Comparison of ENCODE assay signal across 19 mouse cellular contexts in the genomic region with DNA sequence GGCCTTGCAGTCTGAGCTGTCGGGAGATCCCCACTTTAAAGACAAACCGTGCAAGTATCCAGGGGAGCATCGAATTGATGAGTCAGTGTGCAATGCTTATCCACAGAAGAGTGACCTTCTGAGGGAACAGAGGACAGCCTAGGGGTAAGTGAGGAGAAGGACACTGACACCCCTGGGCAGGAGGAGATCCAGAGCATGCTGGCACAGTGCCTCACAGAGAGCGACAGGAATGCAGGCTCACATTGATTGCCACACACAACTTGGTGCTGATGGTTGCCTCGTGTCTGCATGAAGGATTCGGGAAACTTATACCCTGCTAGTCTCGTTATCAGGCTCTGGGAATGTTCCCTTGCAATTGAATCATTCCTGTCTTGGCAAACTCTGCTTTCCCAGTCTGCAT. TPM values are rescaled to one million over a fixed set of nuclear protein-coding genes. Genes with fewer than 3 reads are reported as not detected.
DNase-seq lines count a peak whose midpoint lies in the region; ATAC-seq lines count a peak whose summit lies in the region.
"Had no signal": no experiment of that assay in that cellular context is flagged by ENCODE, and none has a peak within 500 bp of the region (broad histone marks: within the 10 kb centered on the region; RNA-seq: fewer than 3 reads in every experiment).

No protein-coding gene starts in this region.

- peak; percentile 77 for ATAC-seq in heart, embryonic 15.5 days (replicated peaks; ENCODE audit: insufficient number of reproducible peaks, insufficient read depth, low FRiP score, low read depth)
- no peak for ATAC-seq in frontal cortex, adult (ENCODE audit: low TSS enrichment)

- H3K27me3 ChIP-seq in heart, embryonic 15.5 days = no peaks in the 10 kb centered on the region
- H3K27me3 ChIP-seq: embryonic facial prominence, embryonic 13.5 days; hindbrain, embryonic 15.5 days; midbrain, embryonic 12.5 days had no signal

- no peaks in the 10 kb centered on the region for H3K9me3 ChIP-seq in heart, embryonic 15.5 days (replicated peaks)
- H3K9me3 ChIP-seq: embryonic facial prominence, embryonic 13.5 days; forebrain, embryonic 10.5 days; hindbrain, embryonic 15.5 days; limb, embryonic 13.5 days; midbrain, embryonic 12.5 days had no signal

- 27% methylated on average over 7 of the region's 7 CpGs for whole genome bisulfite sequencing in heart, embryonic 15.5 days

- H3K36me3 ChIP-seq in heart, embryonic 15.5 days = no peaks in the 10 kb centered on the region
- H3K36me3 ChIP-seq: embryonic facial prominence, embryonic 13.5 days; forebrain, embryonic 10.5 days; hindbrain, embryonic 15.5 days; limb, embryonic 13.5 days; midbrain, embryonic 12.5 days had no signal

- peak overlapping the region; percentile 24 for H3K4me2 ChIP-seq in heart, embryonic 15.5 days
- H3K4me2 ChIP-seq: embryonic facial prominence, embryonic 13.5 days; hindbrain, embryonic 15.5 days; limb, embryonic 13.5 days; midbrain, embryonic 12.5 days had no signal

- H3K27ac ChIP-seq in heart, embryonic 15.5 days = peak overlapping the region; percentile 73
- H3K27ac ChIP-seq: embryonic facial prominence, embryonic 13.5 days; forebrain, embryonic 10.5 days; hindbrain, embryonic 15.5 days; limb, embryonic 13.5 days; midbrain, embryonic 12.5 days had no signal

- peak; percentile 37 for DNase-seq in gastrocnemius, postnatal 10 days
- no peak for DNase-seq in gastrocnemius, postnatal 25 days
- DNase-seq in adrenal gland, postnatal 10 days = peak; percentile 75
- DNase-seq in lung, postnatal 14 days = peak; percentile 56
- DNase-seq in embryo, embryonic 11 days = no peak
- no peak for DNase-seq in right cerebral cortex, postnatal 25 days
- DNase-seq: cerebellum, postnatal 36 days; kidney, adult 11 months; right cerebral cortex, postnatal 4 days; thymus, postnatal 25 days had no signal

- peaks cover 33% of the 10 kb centered on the region for H3K4me1 ChIP-seq in heart, embryonic 15.5 days (replicated peaks)
- H3K4me1 ChIP-seq: midbrain, embryonic 12.5 days had no signal

- no peak overlapping the region for H3K4me3 ChIP-seq in heart, embryonic 15.5 days
- H3K4me3 ChIP-seq: embryonic facial prominence, embryonic 13.5 days; forebrain, embryonic 10.5 days; hindbrain, embryonic 15.5 days; limb, embryonic 13.5 days; midbrain, embryonic 12.5 days had no signal

- no peak overlapping the region for H3K9ac ChIP-seq in heart, embryonic 15.5 days
- H3K9ac ChIP-seq: embryonic facial prominence, embryonic 13.5 days; hindbrain, embryonic 15.5 days; limb, embryonic 13.5 days; midbrain, embryonic 12.5 days had no signal

RNA-seq across cellular contexts. Expression of a gene that starts 16.5 kb away (rescaled TPM):
- not detected for total RNA-seq in gastrocnemius, postnatal 10 days (2021)
- total RNA-seq in gastrocnemius, postnatal 25 days (2021) = not detected
- not detected for total RNA-seq in adrenal gland, postnatal 10 days (2021)
- polyA plus RNA-seq in heart, embryonic 15.5 days (2015; fragmentation: Nextera tagmentation; extraction: Ambion mirVana) = 0.11 and 0.13 TPM in 2 replicates
- total RNA-seq: layer of hippocampus, adult 18-20 months; left cerebral cortex, adult 8-10 months had no signal
- polyA plus RNA-seq: embryonic facial prominence, embryonic 13.5 days; forebrain, embryonic 10.5 days; limb, embryonic 13.5 days; midbrain, embryonic 12.5 days had no signal

RNA-seq across cellular contexts. Expression of a gene that starts 31.5 kb away (rescaled TPM):
- under 1 TPM in 1 of 2 experiments, not detected in 1; 0.73 TPM for total RNA-seq in gastrocnemius, postnatal 10 days (2021)
- not detected for total RNA-seq in gastrocnemius, postnatal 25 days (2021)
- total RNA-seq in adrenal gland, postnatal 10 days (2021) = 1 to 10 TPM; 1.7 to 2.2 TPM
- polyA plus RNA-seq in heart, embryonic 15.5 days (2015; fragmentation: Nextera tagmentation; extraction: Ambion mirVana) = 0.73 and 1.1 TPM in 2 replicates

RNA-seq across cellular contexts. Expression of a gene that starts 39.3 kb away (rescaled TPM):
- total RNA-seq in gastrocnemius, postnatal 10 days (2021) = 10 to 100 TPM; 20.0 to 23.4 TPM
- 1 to 10 TPM; 2.5 to 3.0 TPM for total RNA-seq in gastrocnemius, postnatal 25 days (2021)
- 10 to 100 TPM; 23.5 to 24.7 TPM for total RNA-seq in adrenal gland, postnatal 10 days (2021)
- 20.3 and 25.4 TPM in 2 replicates for polyA plus RNA-seq in heart, embryonic 15.5 days (2015; fragmentation: Nextera tagmentation; extraction: Ambion mirVana)

Comparison
In these comparisons a context has a peak if more than half of its experiments do, and no peak if none do; other contexts are left out.
1. DNase-seq: peak in gastrocnemius, postnatal 10 days (single experiment), adrenal gland, postnatal 10 days (single experiment) and lung, postnatal 14 days (single experiment); none in gastrocnemius, postnatal 25 days (single experiment), embryo, embryonic 11 days (single experiment) and right cerebral cortex, postnatal 25 days (single experiment).
2. RNA of a gene that starts 39.3 kb away (total RNA-seq): 23.5 to 24.7 TPM in adrenal gland, postnatal 10 days and 20.0 to 23.4 TPM in gastrocnemius, postnatal 10 days; 2.5 to 3.0 TPM in gastrocnemius, postnatal 25 days; every median in the first group is over 4 times any median in the second.